Mouse (Mus musculus) bone marrow macrophage, adult 2 months (primary cell): Measurements from ENCODE around the gene Ubr2.

Experiments
- CTCF ChIP-seq: IDR thresholded peaks from 2 replicates; pipeline ENCODE4 v1.5.1; 2012; ENCODE audit warnings: low read depth, mild to moderate bottlenecking, low read length, moderate library complexity
- POLR2A ChIP-seq: IDR thresholded peaks from 2 replicates; pipeline ENCODE4 v1.6.1; 2012; ENCODE audit warnings: mild to moderate bottlenecking, low read depth, low read length, borderline replicate concordance

- no peak for TF ChIP-seq CTCF
- no peak for TF ChIP-seq POLR2A
Measured at GRCm38 (mm10) chr17:47012896-47013295, 2.5 kb upstream of the Ubr2 start.
